Mouse (Mus musculus) brain, embryonic 14.5 days (tissue): ENCODE measurements around the gene Lingo1.

Experiments used
- CTCF ChIP-seq: fragments of 200-500 bp; IDR thresholded peaks from 2 replicates; pipeline ENCODE4 v1.5.1; 2012; ENCODE audit warnings: inconsistent platforms, mild to moderate bottlenecking, moderate library complexity, borderline replicate concordance; ENCODE audit not compliant: insufficient read depth, insufficient read length; ENCODE audit errors: extremely low read depth
- POLR2A ChIP-seq: fragments of 200-500 bp; IDR thresholded peaks from 2 replicates; pipeline ENCODE4 v1.6.1; 2012; ENCODE audit warnings: mild to moderate bottlenecking, inconsistent platforms, borderline replicate concordance; ENCODE audit not compliant: poor library complexity, insufficient read depth, insufficient read length, severe bottlenecking; ENCODE audit errors: extremely low read depth

GRCm38 (mm10) chr9:56652551-56652950 is 143.7 kb downstream of the Lingo1 start:
- no peak for TF ChIP-seq POLR2A
- no peak for TF ChIP-seq CTCF
